Comparison of ENCODE assay signal across 23 mouse cellular contexts in the genomic region with DNA sequence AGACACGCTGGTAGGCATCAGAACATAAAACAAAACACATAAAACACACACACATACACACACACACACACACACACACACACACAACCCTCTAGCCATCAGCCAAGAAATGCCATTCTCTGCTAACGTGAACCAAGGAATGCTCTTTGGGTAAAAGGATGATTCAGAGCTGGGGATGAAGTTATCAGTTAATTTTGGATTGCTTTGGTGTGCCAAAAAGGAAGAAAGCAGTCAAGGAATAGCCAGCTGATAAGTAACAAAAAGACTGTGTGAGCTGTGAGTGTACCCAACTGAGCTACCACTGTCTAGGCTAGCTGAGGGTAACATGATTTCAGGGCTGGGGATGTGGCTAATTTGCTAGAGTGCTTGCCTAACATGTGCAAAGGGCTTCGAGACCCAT. TPM values are rescaled to one million over a fixed set of nuclear protein-coding genes. Genes with fewer than 3 reads are reported as not detected.
"Had no signal": no experiment of that assay in that cellular context is flagged by ENCODE, and none has a peak within 500 bp of the region (broad histone marks: within the 10 kb centered on the region; RNA-seq: fewer than 3 reads in every experiment).

No protein-coding gene starts in this region.

- H3K4me2 ChIP-seq: lung, embryonic 15.5 days; midbrain, embryonic 11.5 days; midbrain, embryonic 13.5 days; neural tube, embryonic 13.5 days; neural tube, embryonic 15.5 days; stomach, embryonic 15.5 days had no signal

- DNase-seq: liver, postnatal 0 days; lung, adult 2 months; lung, postnatal 14 days; lung, postnatal 36 days; retina, postnatal 1 day; right cerebral cortex, adult 18-20 months; right cerebral cortex, postnatal 14 days; thymus, adult 2 months; thymus, postnatal 25 days; thymus, postnatal 4 days had no signal

- H3K9me3 ChIP-seq: lung, embryonic 15.5 days; midbrain, embryonic 13.5 days; neural tube, embryonic 13.5 days; neural tube, embryonic 15.5 days; stomach, embryonic 15.5 days had no signal

- H3K27ac ChIP-seq: lung, embryonic 15.5 days; macrophage; midbrain, embryonic 13.5 days; neural tube, embryonic 13.5 days; neural tube, embryonic 15.5 days; stomach, embryonic 15.5 days; stomach, postnatal 0 days had no signal

- H3K4me3 ChIP-seq: lung, embryonic 15.5 days; midbrain, embryonic 13.5 days; myocyte; neural tube, embryonic 13.5 days; neural tube, embryonic 15.5 days; stomach, embryonic 15.5 days had no signal

- H3K27me3 ChIP-seq: lung, embryonic 15.5 days; stomach, embryonic 15.5 days had no signal

- H3K9ac ChIP-seq: liver, postnatal 0 days; lung, embryonic 15.5 days; midbrain, embryonic 13.5 days; neural tube, embryonic 13.5 days; neural tube, embryonic 15.5 days; stomach, embryonic 15.5 days had no signal

- ATAC-seq: liver, postnatal 0 days; lung, postnatal 0 days; midbrain, embryonic 13.5 days; midbrain, embryonic 16.5 days had no signal

RNA-seq across cellular contexts. Expression of a gene that starts 6.2 kb away (rescaled TPM):
- total RNA-seq: megakaryocyte progenitor cell, adult 5-6 weeks had no signal
- polyA plus RNA-seq: macrophage had no signal

RNA-seq across cellular contexts. Expression of a gene that starts 8.4 kb away (rescaled TPM):
- total RNA-seq: megakaryocyte progenitor cell, adult 5-6 weeks had no signal
- polyA plus RNA-seq: midbrain, embryonic 13.5 days; neural tube, embryonic 11.5 days had no signal

RNA-seq across cellular contexts. Expression of a gene that starts 11.7 kb away (rescaled TPM):
- total RNA-seq: megakaryocyte progenitor cell, adult 5-6 weeks had no signal
- polyA plus RNA-seq: macrophage had no signal
